Mouse (Mus musculus): ENCODE data around the gene Rimbp3. TPM values are rescaled to one million over a fixed set of nuclear protein-coding genes. Genes with fewer than 3 reads are reported as not detected.

Gene Rimbp3
- total and polyA plus RNA-seq, 3 experiments: 0.35 to 0.62 TPM; not detected in 1

GRCm38 (mm10) chr16:17175765-17176164 is 32.6 kb upstream of the Rimbp3 start:
- H3K27ac ChIP-seq (ENCODE audit: control insufficient read depth, low read depth, low read length): no peak overlapping the region
- H3K9me3 ChIP-seq (replicated peaks; ENCODE audit: insufficient read depth, low read length): no peaks in the 10 kb centered on the region
- no peak for TF ChIP-seq ZMIZ1 (IDR thresholded peaks at IDR 0.05; ENCODE audit: low read depth, low read length)
- TF ChIP-seq MXI1 (IDR thresholded peaks at IDR 0.05; ENCODE audit: low read depth, low read length): no peak
- TF ChIP-seq CHD2 (IDR thresholded peaks at IDR 0.05; ENCODE audit: low read length): no peak
- TF ChIP-seq POLR2AphosphoS2 (IDR thresholded peaks at IDR 0.05; ENCODE audit: low read length): no peak
- TF ChIP-seq TAL1 (IDR thresholded peaks at IDR 0.05; ENCODE audit: low read length): no peak
- no peak for TF ChIP-seq RAD21 (IDR thresholded peaks at IDR 0.05; ENCODE audit: low read depth, low read length)
- no peak for TF ChIP-seq EP300 (IDR thresholded peaks at IDR 0.05; ENCODE audit: low read depth in 1 of 2, low read length in 2 of 2)
- no peak for TF ChIP-seq POLR2A (IDR thresholded peaks at IDR 0.05; ENCODE audit: control insufficient read depth in 1 of 2, insufficient read depth in 1 of 2, low read depth in 1 of 2, low read length in 2 of 2, poor library complexity in 1 of 2)

GRCm38 (mm10) chr16:17177623-17178170 is 30.7 kb upstream of the Rimbp3 start:
- Histone ChIP-seq H3K9ac (ENCODE audit: control insufficient read depth, low read depth, low read length, poor library complexity, severe bottlenecking) (no peak overlapping the region), H3K9me3 (replicated peaks; ENCODE audit: insufficient read depth, low read length) (no peaks in the 10 kb centered on the region), H3K27me3 (ENCODE audit: control insufficient read depth in 1 of 2, insufficient read depth in 2 of 2, low read length in 2 of 2) (no peaks in the 10 kb centered on the region), H3K4me3 (ENCODE audit: control insufficient read depth in 1 of 2, insufficient read depth in 1 of 2, low read depth in 2 of 2, low read length in 2 of 2) (no peak overlapping the region), H3K4me1 (ENCODE audit: control insufficient read depth in 1 of 2, insufficient read depth in 2 of 2, low read length in 2 of 2) (peaks cover 18 to 19% of the 10 kb centered on the region in 2 experiments), H3K79me2 (ENCODE audit: control insufficient read depth, insufficient read depth, low read length, poor library complexity) (peaks cover 38% of the 10 kb centered on the region), H3K36me3 (ENCODE audit: control insufficient read depth in 1 of 2, insufficient read depth in 2 of 2, low read length in 2 of 2) (peaks cover 25 to 41% of the 10 kb centered on the region in 2 experiments), H3K27ac (ENCODE audit: control insufficient read depth, low read depth, low read length) (no peak overlapping the region)
- DNase-seq (ENCODE audit: low read depth, low spot score): no peak
- no peak for TF ChIP-seq MEF2A (IDR thresholded peaks at IDR 0.05; ENCODE audit: extremely low read depth, insufficient replicate concordance, low read depth, low read length, poor library complexity, severe bottlenecking)
- TF ChIP-seq USF1 (IDR thresholded peaks at IDR 0.05; ENCODE audit: low read depth, low read length): peak; percentile 53; the same call in 1 of the 2 replicates

More at GRCm38 (mm10) chr16:17175765-17176164, 32.6 kb upstream of the Rimbp3 start:
- H3K36me3 ChIP-seq (ENCODE audit: control insufficient read depth in 1 of 2, insufficient read depth in 2 of 2, low read length in 2 of 2): peaks cover 27 to 29% of the 10 kb centered on the region in 2 experiments
- DNase-seq (ENCODE audit: low read depth, low spot score): no peak
- H3K9ac ChIP-seq (ENCODE audit: control insufficient read depth, low read depth, low read length, poor library complexity, severe bottlenecking): no peak overlapping the region
- no peaks in the 10 kb centered on the region for H3K27me3 ChIP-seq (ENCODE audit: control insufficient read depth in 1 of 2, insufficient read depth in 2 of 2, low read length in 2 of 2)
- H3K4me1 ChIP-seq (ENCODE audit: control insufficient read depth in 1 of 2, insufficient read depth in 2 of 2, low read length in 2 of 2): peaks cover 8 to 9% of the 10 kb centered on the region in 2 experiments
- H3K4me3 ChIP-seq (ENCODE audit: control insufficient read depth in 1 of 2, insufficient read depth in 1 of 2, low read depth in 2 of 2, low read length in 2 of 2): no peak overlapping the region
- peaks cover 32% of the 10 kb centered on the region for H3K79me2 ChIP-seq (ENCODE audit: control insufficient read depth, insufficient read depth, low read length, poor library complexity)

- Histone ChIP-seq H3K9ac (ENCODE audit: control insufficient read depth, low read depth, low read length, poor library complexity, severe bottlenecking) (no peak overlapping the region), H3K4me1 (ENCODE audit: control insufficient read depth in 1 of 2, insufficient read depth in 2 of 2, low read length in 2 of 2) (peaks cover 18 to 23% of the 10 kb centered on the region in 2 experiments), H3K9me3 (replicated peaks; ENCODE audit: insufficient read depth, low read length) (no peaks in the 10 kb centered on the region), H3K4me3 (ENCODE audit: control insufficient read depth in 1 of 2, insufficient read depth in 1 of 2, low read depth in 2 of 2, low read length in 2 of 2) (no peak overlapping the region), H3K27me3 (ENCODE audit: control insufficient read depth in 1 of 2, insufficient read depth in 2 of 2, low read length in 2 of 2) (no peaks in the 10 kb centered on the region), H3K79me2 (ENCODE audit: control insufficient read depth, insufficient read depth, low read length, poor library complexity) (peaks cover 45% of the 10 kb centered on the region), H3K36me3 (ENCODE audit: control insufficient read depth in 1 of 2, insufficient read depth in 2 of 2, low read length in 2 of 2) (peaks cover 17 to 51% of the 10 kb centered on the region in 2 experiments), H3K27ac (ENCODE audit: control insufficient read depth, low read depth, low read length) (no peak overlapping the region)
- TF ChIP-seq GATA1 (IDR thresholded peaks at IDR 0.05; ENCODE audit: low read depth, low read length): peak; percentile 31; the same call in 1 of the 2 replicates
- TF ChIP-seq MEF2A (IDR thresholded peaks at IDR 0.05; ENCODE audit: extremely low read depth, insufficient replicate concordance, low read depth, low read length, poor library complexity, severe bottlenecking): no peak
- 0 out of 2 replicates have a peak, but pooled peaks have one; percentile 19 for TF ChIP-seq ETS1 (IDR thresholded peaks at IDR 0.05; ENCODE audit: low read depth, low read length)
- TF ChIP-seq SIN3A (IDR thresholded peaks at IDR 0.05; ENCODE audit: low read length): no peak
- DNase-seq (ENCODE audit: low read depth, low spot score): peak; percentile 30
Observed at GRCm38 (mm10) chr16:17179706-17180105, 28.7 kb upstream of the Rimbp3 start.
